Mouse (Mus musculus) neural tube, embryonic 11.5 days (tissue): ENCODE measurements around the gene Olfr1351. TPM values are rescaled to one million over a fixed set of nuclear protein-coding genes. Genes with fewer than 3 reads are reported as not detected.
"Not testable (repeated sequence)": the region's sequence is repeated elsewhere in the genome, so short reads cannot be mapped to it uniquely, and the experiment has no call there.

ENCODE experiments used
- ATAC-seq: fragments of 200-750 bp; cut with Nextera tagmentation; 2 replicates; pipeline ENCODE4 v1.8.0; 2017; ENCODE audit warnings: moderate number of reproducible peaks, mild to moderate bottlenecking, moderate TSS enrichment, moderate library complexity; ENCODE audit not compliant: insufficient read depth, low FRiP score, low TSS enrichment
- DNase-seq: peaks from one replicate; pipeline ENCODE4 v3.0.0-alpha.2; 2015; ENCODE audit warnings: low spot score
- H3K27ac ChIP-seq: fragments of 300-500 bp; sonication (generic); 2 replicates; pipeline ENCODE4 v1.5.1; 2014; ENCODE audit warnings: low read depth, mild to moderate bottlenecking, low read length
- H3K27me3 ChIP-seq: fragments of 300-500 bp; sonication (generic); 2 replicates; pipeline ENCODE4 v1.6.1; 2014; ENCODE audit warnings: mild to moderate bottlenecking, low read length, mixed read lengths; ENCODE audit not compliant: control insufficient read depth, insufficient read depth
- H3K36me3 ChIP-seq: fragments of 300-500 bp; sonication (generic); 2 replicates; pipeline ENCODE4 v1.6.1; 2014; ENCODE audit warnings: mild to moderate bottlenecking, low read length, moderate library complexity, mixed read lengths; ENCODE audit not compliant: control insufficient read depth, insufficient read depth
- H3K4me1 ChIP-seq: fragments of 300-500 bp; sonication (generic); 2 replicates; pipeline ENCODE4 v1.6.1; 2014; ENCODE audit warnings: low read length, mixed read lengths; ENCODE audit not compliant: control insufficient read depth, insufficient read depth
- H3K4me2 ChIP-seq: fragments of 300-500 bp; sonication (generic); 2 replicates; pipeline ENCODE4 v1.6.1; 2014; ENCODE audit warnings: low read depth, mild to moderate bottlenecking, moderate library complexity
- H3K4me3 ChIP-seq: fragments of 300-500 bp; sonication (generic); 2 replicates; pipeline ENCODE4 v1.5.1; 2014; ENCODE audit warnings: low read depth, low read length
- H3K9ac ChIP-seq: fragments of 300-500 bp; sonication (generic); 2 replicates; pipeline ENCODE4 v1.6.1; 2014; ENCODE audit warnings: mild to moderate bottlenecking, low read length
- H3K9me3 ChIP-seq: fragments of 300-500 bp; sonication (generic); 2 replicates; pipeline ENCODE4 v1.6.1; 2016; ENCODE audit warnings: low read length; ENCODE audit not compliant: control insufficient read depth
- WGBS: fragments of 180-500 bp; shearing (Covaris S2); extraction: QIAGEN DNeasy Blood & Tissue Kit; methylation state at CpG from one replicate; pipeline ENCODE4 v1.1.7; 2014; 5-methylcytosine and 5-hydroxymethylcytosine counted together
- polyA plus RNA-seq: library from polyadenylated mRNA; unstranded; fragments of >200 nt; fragmentation: Nextera tagmentation; extraction: Ambion mirVana; gene quantifications from 2 replicates; pipeline ENCODE4 v1.2.1, GENCODE M21; 2014

Olfr1351 gene
- not detected in 2 replicates for polyA plus RNA-seq

DNA sequence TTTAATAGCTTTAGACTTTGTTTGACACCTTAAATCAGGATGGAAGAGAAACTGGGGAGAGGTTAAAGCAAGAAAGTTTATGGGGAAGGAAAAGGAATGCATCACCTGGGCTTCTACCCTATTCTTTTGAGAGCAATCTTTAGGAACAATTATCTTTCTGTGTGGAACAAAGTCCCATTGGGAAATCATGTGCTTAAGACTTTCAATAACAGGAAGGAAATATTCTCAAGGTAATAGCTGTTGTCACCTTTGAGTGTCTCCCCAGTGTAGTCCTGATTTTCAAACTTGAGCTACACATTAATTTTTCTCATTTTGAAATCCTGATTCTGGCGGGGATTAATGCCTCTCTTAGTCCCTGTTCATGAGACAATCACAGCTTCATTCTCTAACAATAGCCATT is at the start of gene Olfr1351:
Gene Olfr1351, plus strand, starts transcription at position 301 of the 400 bp plus-strand sequence.
- H3K4me1 ChIP-seq = no peaks in the 10 kb centered on the region
- H3K27me3 ChIP-seq = no peaks in the 10 kb centered on the region
- no peak for ATAC-seq
- DNase-seq = no peak
- WGBS = 75% methylated on average over 1 of the region's 1 CpGs
- no peak within 1 kb of the TSS for H3K4me3 ChIP-seq
- H3K9me3 ChIP-seq = no peaks in the 10 kb centered on the region
- H3K9ac ChIP-seq = no peak within 1 kb of the TSS
- H3K36me3 ChIP-seq = no peaks in the 10 kb centered on the region
- H3K27ac ChIP-seq = no peak within 1 kb of the TSS
- no peak within 1 kb of the TSS for H3K4me2 ChIP-seq

DNA sequence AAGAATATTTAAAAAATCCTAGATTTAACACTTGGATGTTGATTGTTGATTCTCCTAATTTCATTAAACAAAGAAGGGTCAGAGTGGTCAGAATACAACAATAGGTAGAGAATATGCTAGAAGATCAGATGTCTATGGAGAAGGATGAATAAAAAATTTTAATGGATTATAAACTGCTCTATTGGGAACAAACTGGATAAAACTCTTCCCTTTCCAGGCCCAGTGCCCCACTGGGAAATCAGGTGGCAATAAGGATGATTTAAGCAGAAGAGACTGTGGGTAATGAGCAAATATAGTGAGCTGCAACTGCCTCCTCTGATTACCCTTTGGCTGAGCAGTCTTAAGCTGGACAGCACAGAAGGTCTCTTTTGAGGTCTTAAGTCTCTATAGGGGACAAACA is 49.3 kb upstream of the Olfr1351 start, which contains the start of gene Olfr1353:
Gene Olfr1353, plus strand, starts transcription at position 301 of the 400 bp plus-strand sequence.
- H3K27me3 ChIP-seq, H3K4me3 ChIP-seq, H3K9me3 ChIP-seq, ATAC-seq, H3K9ac ChIP-seq, H3K36me3 ChIP-seq, H3K4me2 ChIP-seq, H3K4me1 ChIP-seq, H3K27ac ChIP-seq, DNase-seq: not testable (repeated sequence)

DNA sequence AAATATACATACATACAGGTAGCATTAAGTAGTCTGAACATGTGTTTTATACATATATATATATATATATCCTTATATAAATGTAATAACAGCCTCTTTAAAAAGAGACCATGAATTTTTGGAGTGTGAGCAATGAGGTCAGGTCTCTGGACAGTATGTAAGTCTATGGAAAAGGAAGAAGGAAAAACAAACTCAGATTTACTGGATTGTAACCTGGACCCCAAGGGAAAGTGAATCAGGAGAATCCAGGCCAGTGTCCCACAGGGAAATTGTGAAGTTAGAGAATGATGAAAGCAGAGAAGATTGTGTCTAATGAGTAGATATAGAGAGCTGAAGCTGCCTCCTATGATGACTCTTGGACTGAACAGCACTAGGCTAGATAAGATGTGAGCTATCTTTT is 31.5 kb upstream of the Olfr1351 start, which contains the start of gene Olfr1352:
Gene Olfr1352, plus strand, starts transcription at position 301 of the 400 bp plus-strand sequence.
- Histone ChIP-seq H3K4me2 (no peak within 1 kb of the TSS), H3K4me3 (no peak within 1 kb of the TSS), H3K9ac (no peak within 1 kb of the TSS), H3K36me3 (no peaks in the 10 kb centered on the region), H3K27me3 (no peaks in the 10 kb centered on the region), H3K9me3 (no peaks in the 10 kb centered on the region), H3K4me1 (no peaks in the 10 kb centered on the region), H3K27ac (no peak within 1 kb of the TSS)
- ATAC-seq (no peak), DNase-seq (no peak)

DNA sequence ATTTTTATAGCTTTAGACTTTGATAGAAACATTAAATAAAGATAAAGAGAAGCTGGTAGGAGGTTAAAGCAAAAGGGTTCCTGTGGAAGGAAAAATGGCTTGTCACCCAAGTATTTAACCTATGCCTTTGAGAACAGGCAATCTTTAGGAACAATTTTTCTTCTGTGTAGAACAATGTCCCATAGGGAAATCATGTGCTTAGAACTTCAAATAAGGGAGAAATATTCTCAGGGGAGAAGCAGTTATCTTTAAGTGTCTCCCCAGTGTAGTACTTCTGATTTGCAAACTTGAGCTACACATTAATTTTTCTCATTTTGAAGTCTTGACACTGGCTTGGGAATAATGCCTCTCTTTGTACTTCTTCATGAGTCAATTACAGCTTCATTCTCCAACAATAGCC is 16.2 kb downstream of the Olfr1351 start, which contains the start of gene Olfr57:
Gene Olfr57, plus strand, starts transcription at position 301 of the 400 bp plus-strand sequence.
- H3K27ac ChIP-seq = no peak within 1 kb of the TSS
- ATAC-seq = no peak
- no peak within 1 kb of the TSS for H3K4me3 ChIP-seq
- H3K4me1 ChIP-seq = no peaks in the 10 kb centered on the region
- no peak within 1 kb of the TSS for H3K4me2 ChIP-seq
- no peak within 1 kb of the TSS for H3K9ac ChIP-seq
- H3K36me3 ChIP-seq = no peaks in the 10 kb centered on the region
- no peak for DNase-seq
- H3K9me3 ChIP-seq = no peaks in the 10 kb centered on the region
- H3K27me3 ChIP-seq = no peaks in the 10 kb centered on the region

DNA sequence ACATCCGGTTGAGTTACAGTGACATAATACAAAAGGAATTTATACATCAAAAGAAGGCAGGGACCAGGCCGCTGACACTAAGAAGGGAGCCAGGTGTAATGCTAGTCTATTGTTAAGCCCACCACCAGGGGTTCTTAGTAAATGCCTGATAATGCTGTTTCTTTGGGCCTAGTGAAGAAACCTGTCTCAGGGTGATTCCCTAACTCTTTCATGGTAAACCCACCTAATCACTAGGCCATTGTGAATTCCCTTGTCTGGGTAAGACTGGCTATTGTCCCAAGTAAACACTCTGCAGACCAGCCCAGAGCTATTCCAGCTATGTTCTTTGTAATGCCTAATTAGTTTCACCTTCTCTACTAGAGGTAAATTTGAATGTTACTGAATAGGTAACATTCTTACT is 30.2 kb downstream of the Olfr1351 start:
- H3K4me1 ChIP-seq, H3K36me3 ChIP-seq, H3K9me3 ChIP-seq, H3K27ac ChIP-seq, H3K4me2 ChIP-seq, H3K9ac ChIP-seq, DNase-seq, H3K4me3 ChIP-seq, H3K27me3 ChIP-seq, ATAC-seq: not testable (repeated sequence)
- WGBS = 86% methylated on average over 2 of the region's 2 CpGs

DNA sequence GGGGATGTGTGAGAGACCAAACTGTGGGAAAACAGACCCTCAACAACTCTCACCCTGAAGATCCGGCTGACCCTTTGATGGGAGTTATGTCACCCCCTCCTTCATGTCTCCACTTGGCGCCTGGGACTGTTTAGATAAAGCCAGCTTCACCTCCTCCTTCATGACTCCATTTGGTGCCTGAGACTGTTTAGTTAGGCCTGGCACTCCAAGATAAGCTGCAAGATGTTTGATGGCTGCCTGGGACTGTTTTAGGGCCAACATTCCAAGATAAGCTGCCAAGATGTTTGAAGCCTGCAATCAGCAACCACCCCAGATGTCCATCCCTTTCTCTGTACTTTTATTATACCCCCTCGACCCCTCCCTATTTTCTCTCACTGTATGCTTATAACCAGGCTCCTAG is 45.1 kb downstream of the Olfr1351 start:
- H3K4me3 ChIP-seq, H3K27ac ChIP-seq, H3K36me3 ChIP-seq, H3K9me3 ChIP-seq, H3K4me2 ChIP-seq, H3K9ac ChIP-seq, DNase-seq, H3K4me1 ChIP-seq, ATAC-seq, H3K27me3 ChIP-seq: not testable (repeated sequence)
- WGBS = 79% methylated on average over 3 of the region's 3 CpGs

Other genes starting within 250 kb of the Olfr1351 start
- gene Slc1a6, start 232.0 kb upstream of the Olfr1351 start, polyA plus RNA-seq = 0.80 and 0.84 TPM in 2 replicates
- gene Olfr1356, start 160.3 kb upstream of the Olfr1351 start, polyA plus RNA-seq = not detected in 2 replicates
- gene Olfr1355, start 136.9 kb upstream of the Olfr1351 start, polyA plus RNA-seq = not detected in 2 replicates
- gene Olfr1354, start 99.3 kb upstream of the Olfr1351 start, polyA plus RNA-seq = not detected in 2 replicates
- gene Olfr8, start 61.8 kb upstream of the Olfr1351 start, polyA plus RNA-seq = not detected in 2 replicates
- gene Olfr1353, start 49.2 kb upstream of the Olfr1351 start, polyA plus RNA-seq = not detected in 2 replicates
- gene Olfr1352, start 31.4 kb upstream of the Olfr1351 start, polyA plus RNA-seq = not detected in 2 replicates
- 0.15 TPM in 1 of 2 replicates, not detected in the other for gene Olfr57, start 16.3 kb downstream of the Olfr1351 start, polyA plus RNA-seq
- 42.8 and 43.7 TPM in 2 replicates for gene 2610008E11Rik, start 85.1 kb downstream of the Olfr1351 start, polyA plus RNA-seq
- not detected in 2 replicates for gene Vmn2r80, start 136.3 kb downstream of the Olfr1351 start, polyA plus RNA-seq
- gene Vmn2r81, start 235.2 kb downstream of the Olfr1351 start, polyA plus RNA-seq = not detected in 2 replicates